In genomic region chr1:159923010-159923409, GRCm38 (mm10) we compare ENCODE assay signal across 11 mouse cellular contexts.
A peak's percentile ranks its signal among the peaks of the same experiment; 100 is the strongest.
DNase-seq lines count a peak whose midpoint lies in the region; ATAC-seq and TF ChIP-seq lines count a peak whose summit lies in the region.
"Had no signal": no experiment of that assay in that cellular context is flagged by ENCODE, and none has a peak within 500 bp of the region (broad histone marks: within the 10 kb centered on the region; RNA-seq: fewer than 3 reads in every experiment).

No protein-coding gene starts in this region.

- H3K9me3 ChIP-seq in intestine, embryonic 15.5 days: no peaks in the 10 kb centered on the region
- no peaks in the 10 kb centered on the region for H3K9me3 ChIP-seq in intestine, postnatal 0 days (ENCODE audit: control insufficient read depth)
- H3K9me3 ChIP-seq in hindbrain, embryonic 12.5 days (replicated peaks): no peaks in the 10 kb centered on the region
- H3K9me3 ChIP-seq: limb, embryonic 13.5 days had no signal

- no peaks in the 10 kb centered on the region for H3K36me3 ChIP-seq in intestine, embryonic 15.5 days
- no peaks in the 10 kb centered on the region for H3K36me3 ChIP-seq in intestine, postnatal 0 days (ENCODE audit: control insufficient read depth, insufficient read depth)
- H3K36me3 ChIP-seq in hindbrain, embryonic 12.5 days: no peaks in the 10 kb centered on the region
- H3K36me3 ChIP-seq: limb, embryonic 13.5 days had no signal

- peak; percentile 45; the same call in 1 of the 2 replicates for ATAC-seq in intestine, embryonic 15.5 days
- no peak for ATAC-seq in intestine, postnatal 0 days
- no peak for ATAC-seq in hindbrain, embryonic 12.5 days (ENCODE audit: low FRiP score)

- DNase-seq in NIH3T3 (ENCODE audit: low read depth): peak; percentile 79
- DNase-seq in heart, adult 9 months (ENCODE audit: low spot score in 2 of 2): peak; percentile 85 to 86
- peak; percentile 32 to 33 for DNase-seq in lung, postnatal 4 days
- no peak for DNase-seq in left cerebral cortex, postnatal 10 days (ENCODE audit: extremely low spot score in 1 of 2, low spot score in 2 of 2)
- DNase-seq in ovary, postnatal 10 days (ENCODE audit: low spot score): no peak
- DNase-seq: cerebellum, postnatal 10 days; midbrain, embryonic 14.5 days had no signal

- no peak overlapping the region for H3K9ac ChIP-seq in intestine, embryonic 15.5 days
- H3K9ac ChIP-seq in intestine, postnatal 0 days (ENCODE audit: low read depth, low read length): no peak overlapping the region
- no peak overlapping the region for H3K9ac ChIP-seq in hindbrain, embryonic 12.5 days
- H3K9ac ChIP-seq: limb, embryonic 13.5 days had no signal

- intact Hi-C loops in left cerebral cortex, postnatal 10 days (cut with DNase I): no loop called here

- WGBS in intestine, embryonic 15.5 days: 78% methylated on average over 7 of the region's 7 CpGs
- WGBS in intestine, postnatal 0 days: 81% methylated on average over 7 of the region's 7 CpGs
- 88% methylated on average over 7 of the region's 7 CpGs for WGBS in hindbrain, embryonic 12.5 days

- H3K4me3 ChIP-seq in intestine, embryonic 15.5 days (replicated peaks): no peak overlapping the region
- no peak overlapping the region for H3K4me3 ChIP-seq in intestine, postnatal 0 days (ENCODE audit: low read depth, low read length)
- H3K4me3 ChIP-seq in hindbrain, embryonic 12.5 days: no peak overlapping the region
- H3K4me3 ChIP-seq: limb, embryonic 13.5 days had no signal

- no peaks in the 10 kb centered on the region for H3K27me3 ChIP-seq in intestine, embryonic 15.5 days (replicated peaks)
- H3K27me3 ChIP-seq in intestine, postnatal 0 days (replicated peaks; ENCODE audit: control insufficient read depth, insufficient read depth, low read length): 0 out of 2 replicates have a peak, but pooled peaks cover 2% of the 10 kb centered on the region
- H3K27me3 ChIP-seq in hindbrain, embryonic 12.5 days: no peaks in the 10 kb centered on the region
- H3K27me3 ChIP-seq: limb, embryonic 13.5 days had no signal

- no peak overlapping the region for H3K27ac ChIP-seq in intestine, embryonic 15.5 days
- no peak overlapping the region for H3K27ac ChIP-seq in intestine, postnatal 0 days (ENCODE audit: low read depth, low read length)
- no peak overlapping the region for H3K27ac ChIP-seq in hindbrain, embryonic 12.5 days
- H3K27ac ChIP-seq: limb, embryonic 13.5 days had no signal

- no peak for TF ChIP-seq CTCF in intestine, postnatal 0 days (IDR thresholded peaks at IDR 0.05; ENCODE audit: low read depth)

- H3K4me2 ChIP-seq in intestine, embryonic 15.5 days (replicated peaks): no peak overlapping the region
- no peak overlapping the region for H3K4me2 ChIP-seq in intestine, postnatal 0 days (replicated peaks; ENCODE audit: low read depth)
- no peak overlapping the region for H3K4me2 ChIP-seq in hindbrain, embryonic 12.5 days (replicated peaks)
- H3K4me2 ChIP-seq: limb, embryonic 13.5 days had no signal

- H3K4me1 ChIP-seq in intestine, embryonic 15.5 days (replicated peaks): no peaks in the 10 kb centered on the region; the same call in 1 of the 2 replicates
- H3K4me1 ChIP-seq in intestine, postnatal 0 days (replicated peaks; ENCODE audit: control insufficient read depth, insufficient read depth, low read length): 0 out of 2 replicates have a peak, but pooled peaks cover 5% of the 10 kb centered on the region
- no peaks in the 10 kb centered on the region for H3K4me1 ChIP-seq in hindbrain, embryonic 12.5 days
- H3K4me1 ChIP-seq: limb, embryonic 13.5 days had no signal

Comparison
In these comparisons a context has a peak if more than half of its experiments do, and no peak if none do; other contexts are left out.
1. DNase-seq: peak in NIH3T3 (single experiment), heart, adult 9 months (2 of 2) and lung, postnatal 4 days (2 of 2); none in left cerebral cortex, postnatal 10 days (0 of 2) and ovary, postnatal 10 days (single experiment).